ENCODE assay signal across 15 mouse cellular contexts in the genomic region with DNA sequence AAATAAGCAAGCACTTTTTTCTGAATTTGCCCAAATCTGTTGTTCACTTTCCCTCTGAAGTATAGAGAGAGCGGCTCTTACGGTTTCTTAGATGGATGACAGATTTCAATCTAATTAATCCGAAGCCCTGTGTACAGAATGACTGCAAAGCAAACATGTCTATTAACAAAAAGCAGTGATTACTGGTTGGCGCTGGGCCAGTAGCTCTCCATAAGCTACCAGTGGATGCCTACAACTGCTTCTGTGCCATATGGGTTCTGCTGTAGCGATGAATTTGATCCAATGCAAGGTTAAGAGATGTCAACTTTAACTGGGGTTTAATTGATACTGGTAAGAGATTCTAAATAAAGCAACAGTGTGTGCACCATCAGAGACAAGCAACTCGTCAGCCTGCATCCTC.
DNase-seq lines count a peak whose midpoint lies in the region; TF ChIP-seq lines count a peak whose summit lies in the region.
"Had no signal": no experiment of that assay in that cellular context is flagged by ENCODE, and none has a peak within 500 bp of the region (broad histone marks: within the 10 kb centered on the region; RNA-seq: fewer than 3 reads in every experiment).

No protein-coding gene starts in this region.

- intact Hi-C loops in left cerebral cortex, postnatal 14 days (cut with DNase I), result no loop called here
- intact Hi-C loops in left cerebral cortex, postnatal 36 days (cut with DNase I), result no loop called here
- intact Hi-C loops in gastrocnemius, postnatal 14 days (cut with DNase I; ENCODE audit: low total_unique reads), result no loop called here
- intact Hi-C loops in gastrocnemius, adult 2 months (cut with DNase I), result no loop called here

- no peak overlapping the region for H3K4me3 ChIP-seq in gastrocnemius, adult 2 months
- H3K4me3 ChIP-seq: hindbrain, embryonic 15.5 days had no signal

- DNase-seq in left cerebral cortex, postnatal 14 days (ENCODE audit: low spot score in 2 of 2), result peak; percentile 9 to 15
- DNase-seq in left cerebral cortex, postnatal 36 days (ENCODE audit: low spot score in 2 of 2), result no peak
- DNase-seq in MN1 (ENCODE audit: low spot score), result peak; percentile 16
- peak; percentile 64 for DNase-seq in brain, embryonic 18.5 days (ENCODE audit: low read depth, low spot score)
- peak; percentile 4 for DNase-seq in layer of hippocampus, adult 9-10 months (ENCODE audit: low spot score)
- DNase-seq in gastrocnemius, postnatal 14 days, result no peak
- DNase-seq in gastrocnemius, adult 2 months, result no peak
- no peak for DNase-seq in heart, adult 18-20 months
- DNase-seq: adrenal gland, postnatal 36 days; cerebellum, adult 18-20 months; kidney, adult 18-20 months; kidney, postnatal 36 days; thymus, postnatal 25 days had no signal

- H3K27ac ChIP-seq in gastrocnemius, adult 2 months, result no peak overlapping the region
- H3K27ac ChIP-seq: hindbrain, embryonic 15.5 days; liver, embryonic 14.5 days had no signal

- TF ChIP-seq CTCF in gastrocnemius, adult 2 months (IDR thresholded peaks at IDR 0.05), result no peak

Comparison
In these comparisons a context has a peak if more than half of its experiments do, and no peak if none do; other contexts are left out.
1. DNase-seq: peak in left cerebral cortex, postnatal 14 days (2 of 2), MN1 (single experiment), brain, embryonic 18.5 days (single experiment) and layer of hippocampus, adult 9-10 months (single experiment); none in left cerebral cortex, postnatal 36 days (0 of 2), gastrocnemius, postnatal 14 days (single experiment), gastrocnemius, adult 2 months (single experiment) and heart, adult 18-20 months (0 of 2).